Mouse (Mus musculus): ENCODE results near the gene Them5. TPM values are rescaled to one million over a fixed set of nuclear protein-coding genes. Genes with fewer than 3 reads are reported as not detected.

Gene Them5
- total RNA-seq (2021): not detected
- long read RNA-seq, experiment 1: 0 reads
- long read RNA-seq, experiment 2: 0 reads

GRCm38 (mm10) chr3:94341959-94342422 is at the start of gene Them5:
Them5 (plus strand) TSS chr3:94342099.
- intact Hi-C loops (cut with DNase I): no loop called here

GRCm38 (mm10) chr3:94305457-94305856 is 36.4 kb upstream of the Them5 start:
- intact Hi-C loops (cut with DNase I): no loop called here
- DNase-seq: no peak

More at GRCm38 (mm10) chr3:94341959-94342422, at the start of gene Them5:
- DNase-seq: no peak

DNA sequence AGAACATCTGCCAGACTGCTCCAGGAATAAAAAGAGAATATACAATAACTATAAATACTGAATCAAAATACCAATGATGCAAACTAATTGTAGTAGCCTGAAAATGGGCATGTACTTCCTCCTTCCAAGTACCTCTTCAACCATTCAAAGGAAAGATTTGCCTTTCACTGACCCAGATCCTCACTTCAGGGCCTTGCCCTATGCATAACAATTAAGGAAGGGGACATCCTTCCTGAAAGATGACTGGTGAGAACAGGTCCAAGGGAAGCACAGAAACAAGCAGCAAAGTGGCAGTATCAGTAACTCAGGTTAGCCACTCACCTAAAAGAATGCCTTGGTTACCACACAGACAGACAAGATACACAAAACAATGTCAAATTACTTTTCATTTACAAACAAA is 34.9 kb upstream of the Them5 start:
- intact Hi-C loops (cut with DNase I): no loop called here
- DNase-seq: no peak

GRCm38 (mm10) chr3:94309633-94310363 is 32.1 kb upstream of the Them5 start, which contains the start of gene Them4:
Them4 (plus strand) TSS chr3:94310089.
- intact Hi-C loops (cut with DNase I): loop anchor here (5.0 kb wide), 1 partner anchor 278 kb away; no protein-coding TSS in a partner anchor
- peak; percentile 95 to 96 for DNase-seq

DNA sequence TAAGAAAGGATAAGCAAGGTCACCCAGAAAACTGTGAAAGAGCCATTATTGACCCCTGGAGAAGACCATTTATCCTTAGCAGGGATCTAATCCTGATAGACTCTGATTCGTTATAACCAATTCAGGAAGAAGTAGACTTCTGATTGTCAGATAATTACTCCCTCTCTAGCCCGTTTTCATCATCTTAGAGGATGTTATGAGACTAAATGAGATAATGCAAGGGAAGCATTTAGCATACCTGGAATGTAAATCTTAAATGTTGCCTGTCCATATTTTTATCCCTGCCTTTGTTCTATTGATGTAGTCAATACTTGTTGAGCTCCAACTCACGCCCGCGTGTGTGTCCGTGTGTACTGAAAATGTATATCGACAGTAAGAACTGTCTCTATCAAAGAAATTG is 31.4 kb upstream of the Them5 start:
- intact Hi-C loops (cut with DNase I): loop anchor here (5.0 kb wide), 1 partner anchor 277 kb away; no protein-coding TSS in a partner anchor
- no peak for DNase-seq

DNA sequence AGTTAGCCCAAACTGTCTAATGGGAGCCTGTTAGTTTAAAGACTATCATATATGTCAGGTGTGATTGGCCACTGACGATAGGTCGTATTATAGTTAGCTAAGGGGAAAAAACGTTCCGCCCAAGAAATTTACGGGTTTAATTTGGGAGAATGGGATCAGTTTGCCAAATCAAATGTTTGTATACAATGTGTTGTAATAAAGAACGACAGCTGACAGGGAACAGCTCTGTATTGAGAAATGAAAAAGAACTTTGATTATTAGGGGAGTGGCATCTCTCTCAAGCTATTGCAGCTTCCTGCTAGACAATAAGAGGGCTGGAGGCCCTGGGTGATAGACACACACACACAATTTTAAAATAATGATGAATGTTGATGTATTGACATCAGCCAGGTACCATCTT is 31.0 kb upstream of the Them5 start:
- no peak for DNase-seq
- intact Hi-C loops (cut with DNase I): loop anchor here (5.0 kb wide), 1 partner anchor 276 kb away; no protein-coding TSS in a partner anchor

DNA sequence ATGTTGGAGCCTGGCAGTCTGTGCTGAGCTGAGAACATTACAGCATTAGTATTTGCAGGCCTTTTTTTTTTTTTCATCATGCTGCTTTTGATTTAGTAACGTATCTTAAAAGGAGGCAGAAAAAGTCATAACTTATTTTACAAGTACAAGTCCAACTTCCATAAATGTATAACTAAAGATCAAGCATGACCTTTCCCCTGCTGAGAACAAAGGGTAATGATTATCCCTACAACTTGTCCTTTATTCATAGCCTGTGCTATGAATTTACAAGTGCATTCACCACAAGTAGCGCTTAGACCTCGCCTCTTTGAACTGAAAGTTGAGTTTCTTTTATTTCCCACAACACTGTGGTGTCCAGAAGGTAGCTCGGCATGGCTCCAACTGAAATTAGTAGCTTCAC is 30.5 kb upstream of the Them5 start:
- intact Hi-C loops (cut with DNase I): loop anchor here (5.0 kb wide), 1 partner anchor 276 kb away; no protein-coding TSS in a partner anchor
- DNase-seq: no peak

DNA sequence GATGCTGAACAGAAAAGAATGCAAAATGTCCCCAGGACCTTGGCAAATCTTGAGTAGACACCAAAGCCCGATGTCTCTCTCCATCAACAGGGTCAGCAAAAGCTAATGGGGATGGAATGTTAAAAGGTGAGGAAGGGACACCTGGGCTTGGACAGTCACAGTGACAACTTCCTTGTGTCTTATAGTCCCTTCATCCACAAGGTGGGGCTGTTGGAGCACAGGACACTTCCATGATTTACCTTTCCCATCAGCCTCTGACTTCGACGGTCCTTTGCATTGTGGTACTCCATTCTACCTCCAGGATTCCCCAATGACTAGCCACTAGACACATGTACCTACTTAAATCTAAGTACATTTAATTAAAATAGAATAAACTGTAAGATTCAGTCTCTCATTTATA is 13.2 kb upstream of the Them5 start:
- DNase-seq: no peak
- intact Hi-C loops (cut with DNase I): no loop called here

DNA sequence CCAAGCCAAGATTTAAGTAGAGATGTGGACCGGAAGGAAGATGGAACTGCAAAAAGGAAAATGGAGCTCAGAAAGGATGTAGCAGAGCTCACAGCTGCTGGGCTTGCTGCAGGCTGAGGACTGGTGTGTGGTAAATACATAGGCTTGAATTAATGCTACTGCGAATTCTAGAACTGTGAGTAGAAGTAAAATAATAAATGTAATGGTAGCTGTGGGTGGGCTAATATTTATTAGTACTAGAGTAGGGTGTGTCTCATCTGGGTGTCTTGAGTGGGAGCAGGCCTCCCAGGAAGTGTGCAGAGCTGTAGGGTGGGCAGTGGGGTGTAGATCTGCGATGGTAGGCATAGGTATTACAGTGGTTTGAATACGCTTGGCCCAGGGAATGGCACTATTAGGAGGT is 7.5 kb upstream of the Them5 start:
- no peak for DNase-seq
- intact Hi-C loops (cut with DNase I): no loop called here

- intact Hi-C loops (cut with DNase I): no loop called here
These were observed 3.4 kb upstream of the Them5 start for GRCm38 (mm10) chr3:94338522-94338921.

DNA sequence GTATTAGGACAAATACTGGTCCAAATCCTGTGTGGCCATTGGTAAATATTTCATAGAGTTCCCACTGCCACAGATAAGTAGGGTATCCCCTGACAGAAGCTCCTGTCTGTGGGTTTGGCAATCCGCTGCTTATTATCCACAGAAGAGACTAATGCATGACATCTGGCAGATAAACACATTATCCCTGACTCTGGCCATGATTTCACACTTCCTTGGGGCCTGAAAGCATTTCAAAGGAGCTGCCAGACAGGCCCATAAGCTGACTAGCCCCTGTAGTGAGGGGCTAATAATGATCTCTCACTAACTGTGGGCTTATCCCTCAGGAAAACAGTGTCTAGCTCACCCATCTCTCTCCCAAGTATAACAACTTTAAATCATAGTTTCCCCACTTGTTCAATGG is 653 bp downstream of the Them5 start:
- intact Hi-C loops (cut with DNase I): no loop called here
- DNase-seq: no peak

More at GRCm38 (mm10) chr3:94338522-94338921, 3.4 kb upstream of the Them5 start:
- no peak for DNase-seq

GRCm38 (mm10) chr3:94344182-94344581 is 2.3 kb downstream of the Them5 start:
- intact Hi-C loops (cut with DNase I): no loop called here
- no peak for DNase-seq

DNA sequence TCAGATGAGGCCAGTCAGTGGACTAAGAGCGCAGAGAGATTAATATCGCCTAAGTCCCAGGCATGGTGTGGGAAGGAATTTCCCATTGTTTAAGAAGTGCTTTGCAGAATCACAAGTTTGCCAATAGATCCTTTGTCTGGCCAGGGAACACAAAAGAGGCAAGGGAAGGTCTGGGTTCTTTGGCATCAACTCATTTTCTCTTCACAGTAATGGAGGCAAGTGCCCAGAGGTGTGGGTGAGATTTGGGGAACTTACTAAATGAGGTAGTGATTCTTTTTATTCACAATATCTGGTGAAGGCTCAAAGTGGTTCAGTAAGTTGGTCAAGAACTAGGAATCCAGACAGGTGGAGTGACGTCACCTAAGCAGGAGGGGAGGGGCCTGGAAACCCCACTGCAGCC is 3.0 kb downstream of the Them5 start:
- intact Hi-C loops (cut with DNase I): no loop called here
- DNase-seq: no peak

DNA sequence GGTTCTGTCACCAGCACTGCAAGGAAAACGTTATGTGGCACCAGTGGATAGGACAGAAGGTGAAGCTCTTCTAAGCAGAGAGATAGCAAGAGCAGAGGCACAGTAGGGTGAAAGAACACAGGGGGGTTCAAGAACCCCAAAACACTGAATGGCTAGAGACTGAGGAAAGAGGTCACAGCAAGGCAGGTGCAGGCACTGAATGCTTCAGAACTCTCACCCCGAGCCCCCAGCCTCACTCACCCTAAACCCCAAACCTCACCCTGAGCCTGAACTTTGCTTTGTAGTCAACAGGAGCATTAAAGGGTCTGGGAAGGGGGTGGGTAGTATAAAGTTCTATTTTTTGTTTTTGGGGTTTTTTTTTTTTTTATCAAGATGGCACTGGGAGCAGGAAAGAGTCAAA is 6.2 kb downstream of the Them5 start:
- DNase-seq: no peak
- intact Hi-C loops (cut with DNase I): no loop called here

GRCm38 (mm10) chr3:94360812-94361211 is 18.9 kb downstream of the Them5 start:
- DNase-seq: no peak
- intact Hi-C loops (cut with DNase I): no loop called here

DNA sequence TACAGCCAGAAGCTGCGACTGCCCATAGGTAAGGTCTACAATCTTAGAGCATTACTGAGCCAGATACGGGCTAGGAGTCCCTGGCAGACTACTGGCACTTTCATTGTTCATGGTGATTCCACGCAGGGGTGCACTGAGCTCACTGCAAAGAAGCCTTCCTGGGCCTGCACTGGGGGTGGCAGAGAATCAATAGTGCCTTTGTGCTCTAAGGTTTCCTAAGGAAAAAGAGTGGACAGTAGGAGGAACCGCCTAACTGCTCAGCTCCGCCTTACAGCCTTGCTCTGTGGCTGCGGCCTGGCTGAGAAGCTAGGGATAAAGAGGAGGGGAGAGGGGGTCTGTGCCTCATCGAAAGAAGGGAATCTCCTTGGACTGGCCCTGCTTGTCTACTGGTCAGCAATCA is 20.2 kb downstream of the Them5 start, which contains the start of gene C2cd4d:
C2cd4d (plus strand) TSS at position 301 of the 400 bp plus-strand sequence.
- DNase-seq: no peak
- intact Hi-C loops (cut with DNase I): no loop called here

GRCm38 (mm10) chr3:94363291-94364153 is 21.6 kb downstream of the Them5 start:
- intact Hi-C loops (cut with DNase I): no loop called here
- DNase-seq: peak; percentile 54 to 57

- no peak for DNase-seq
- intact Hi-C loops (cut with DNase I): no loop called here
These were observed 22.2 kb downstream of the Them5 start for GRCm38 (mm10) chr3:94364154-94364526.

DNA sequence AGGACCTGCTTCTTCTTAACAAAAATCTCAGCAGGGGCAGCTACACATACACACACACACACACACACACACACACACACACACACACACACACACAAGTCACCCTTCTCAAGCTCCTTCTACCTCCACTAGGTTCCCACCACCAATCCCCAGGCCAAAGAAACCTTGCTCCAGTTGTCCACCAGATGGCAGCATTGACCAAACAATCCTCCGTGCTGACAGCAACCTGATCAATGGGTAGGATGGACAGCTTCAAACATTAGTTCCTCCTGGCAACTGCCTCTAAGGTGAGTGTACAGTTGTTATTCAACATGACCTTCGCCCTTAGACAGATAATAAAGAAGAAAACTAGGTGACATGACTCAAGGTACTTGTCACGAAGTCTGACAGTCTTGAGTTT is 24.9 kb downstream of the Them5 start:
- DNase-seq: peak; percentile 74 to 81

GRCm38 (mm10) chr3:94367511-94367910 is 25.6 kb downstream of the Them5 start:
- intact Hi-C loops (cut with DNase I): loop anchor here (2.0 to 5.0 kb wide), 4 partner anchors 75 to 535 kb away; partner anchors contain the start of genes Mrpl9 and Oaz3
- no peak for DNase-seq

More for the DNA sequence above, 24.9 kb downstream of the Them5 start:
- intact Hi-C loops (cut with DNase I): loop anchor here (2.0 to 5.0 kb wide), 4 partner anchors 76 to 536 kb away; partner anchors contain the start of genes Mrpl9 and Oaz3

DNA sequence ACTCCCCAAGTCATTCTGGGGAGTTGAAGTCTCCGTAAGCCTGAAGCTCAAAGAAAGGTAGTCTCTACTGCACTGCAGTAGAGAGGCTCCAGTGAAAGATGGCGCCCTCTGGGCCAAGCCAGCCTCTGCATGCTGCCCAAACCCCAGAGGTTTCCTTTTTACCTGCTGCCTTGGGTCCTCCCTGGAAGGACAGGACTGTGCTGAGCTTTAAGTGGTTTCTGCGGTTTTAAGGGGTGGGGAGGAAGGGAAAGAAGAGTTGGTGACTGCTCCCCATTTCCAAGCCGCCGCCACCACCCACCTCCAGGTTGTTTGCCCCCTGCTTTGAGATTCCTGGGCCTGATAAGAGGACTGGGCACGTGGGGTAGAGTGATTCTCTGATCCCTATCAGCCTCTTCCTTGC is 26.7 kb downstream of the Them5 start:
- intact Hi-C loops (cut with DNase I): loop anchor here (5.0 kb wide), 3 partner anchors 74 to 234 kb away; partner anchors contain the start of genes Mrpl9 and Oaz3
- no peak for DNase-seq
